20 mouse cellular contexts compared by ENCODE assay signal in genomic region chr15:62139859-62140258, GRCm38 (mm10).
A peak's percentile ranks its signal among the peaks of the same experiment; 100 is the strongest.
DNase-seq lines count a peak whose midpoint lies in the region; ATAC-seq and TF ChIP-seq lines count a peak whose summit lies in the region.
"Had no signal": no experiment of that assay in that cellular context is flagged by ENCODE, and none has a peak within 500 bp of the region (broad histone marks: within the 10 kb centered on the region; RNA-seq: fewer than 3 reads in every experiment).

No protein-coding gene starts in this region.

- H3K27me3 ChIP-seq in kidney, embryonic 16.5 days (ENCODE audit: insufficient read depth, low read length): no peaks in the 10 kb centered on the region
- no peaks in the 10 kb centered on the region for H3K27me3 ChIP-seq in C2C12 (ENCODE audit: control insufficient read depth, insufficient read depth, insufficient read length)
- H3K27me3 ChIP-seq in cerebellum, adult 2 months (ENCODE audit: control insufficient read depth, insufficient read depth, low read length): no peaks in the 10 kb centered on the region
- H3K27me3 ChIP-seq: embryonic facial prominence, embryonic 13.5 days; forebrain, embryonic 15.5 days; hindbrain, embryonic 15.5 days; liver, embryonic 13.5 days; lung, embryonic 15.5 days; megakaryocyte, embryonic 14.5 days had no signal

- H3K36me3 ChIP-seq in kidney, embryonic 16.5 days (ENCODE audit: insufficient read depth, low read length): no peaks in the 10 kb centered on the region
- H3K36me3 ChIP-seq in C2C12 (ENCODE audit: control insufficient read depth, insufficient read depth): peaks cover 52% of the 10 kb centered on the region
- H3K36me3 ChIP-seq: embryonic facial prominence, embryonic 13.5 days; forebrain, embryonic 15.5 days; hindbrain, embryonic 15.5 days; liver, embryonic 13.5 days; lung, embryonic 15.5 days had no signal

- peak; percentile 30 for DNase-seq in gastrocnemius, postnatal 14 days
- no peak for DNase-seq in gastrocnemius, postnatal 25 days
- DNase-seq in kidney, adult 8-10 months: no peak
- DNase-seq in spleen, postnatal 4 days (ENCODE audit: low spot score in 2 of 2): no peak
- DNase-seq in cerebellum, adult 2 months: no peak
- DNase-seq: cerebellum, adult 11-12 months; cerebellum, postnatal 25 days; liver, embryonic 13.5 days; thymus, adult 2 months; thymus, postnatal 4 days had no signal

- H3K9ac ChIP-seq in kidney, embryonic 16.5 days (replicated peaks; ENCODE audit: low read length): no peak overlapping the region
- H3K9ac ChIP-seq: embryonic facial prominence, embryonic 13.5 days; forebrain, embryonic 15.5 days; hindbrain, embryonic 15.5 days; lung, embryonic 15.5 days had no signal

- peaks cover 95% of the 10 kb centered on the region for H3K79me3 ChIP-seq in C2C12 (ENCODE audit: low read depth)

- no peak overlapping the region for H3K4me3 ChIP-seq in kidney, embryonic 16.5 days (ENCODE audit: low read length)
- H3K4me3 ChIP-seq in C2C12 (ENCODE audit: insufficient read depth, poor library complexity, severe bottlenecking): no peak overlapping the region
- H3K4me3 ChIP-seq in embryonic fibroblast, embryonic 13.5 days (ENCODE audit: insufficient read depth, low read length): no peak overlapping the region
- no peak overlapping the region for H3K4me3 ChIP-seq in cerebellum, adult 2 months (replicated peaks; ENCODE audit: insufficient read depth, low read depth, low read length)
- H3K4me3 ChIP-seq: embryonic facial prominence, embryonic 13.5 days; forebrain, embryonic 15.5 days; hindbrain, embryonic 15.5 days; liver, embryonic 13.5 days; lung, embryonic 15.5 days had no signal

- peaks cover 23% of the 10 kb centered on the region for H3K4me1 ChIP-seq in kidney, embryonic 16.5 days (ENCODE audit: insufficient read depth, low read length)
- H3K4me1 ChIP-seq in embryonic fibroblast, embryonic 13.5 days (ENCODE audit: control insufficient read depth, insufficient read depth, low read length): peaks cover 27% of the 10 kb centered on the region
- no peaks in the 10 kb centered on the region for H3K4me1 ChIP-seq in cerebellum, adult 2 months (ENCODE audit: control insufficient read depth, insufficient read depth, low read length)

- ATAC-seq in kidney, embryonic 16.5 days (ENCODE audit: low FRiP score, low TSS enrichment): no peak
- ATAC-seq: forebrain, embryonic 15.5 days; midbrain, embryonic 16.5 days had no signal

- 0 out of 2 replicates have a peak overlapping the region, but pooled peaks have one; percentile 5 for H3K27ac ChIP-seq in kidney, embryonic 16.5 days (ENCODE audit: low read length)
- peak overlapping the region; percentile 41; the same call in 1 of the 2 replicates for H3K27ac ChIP-seq in embryonic fibroblast, embryonic 13.5 days (ENCODE audit: insufficient read depth, low read length)
- no peak overlapping the region for H3K27ac ChIP-seq in cerebellum, adult 2 months (ENCODE audit: insufficient read depth, low read length)
- H3K27ac ChIP-seq: embryonic facial prominence, embryonic 13.5 days; forebrain, embryonic 15.5 days; hindbrain, embryonic 15.5 days; lung, embryonic 15.5 days; stomach, postnatal 0 days had no signal

- 53% methylated on average over 4 of the region's 4 CpGs for WGBS in kidney, embryonic 16.5 days
- WGBS in cerebellum, adult 2 months: 76% methylated on average over 4 of the region's 4 CpGs

- TF ChIP-seq POLR2A in embryonic fibroblast, embryonic 13.5 days (IDR thresholded peaks at IDR 0.05; ENCODE audit: low read depth, low read length): no peak
- no peak for TF ChIP-seq POLR2A in cerebellum, adult 2 months (IDR thresholded peaks at IDR 0.05; ENCODE audit: borderline replicate concordance, insufficient read depth, low read length)

- H3K4me2 ChIP-seq in kidney, embryonic 16.5 days (replicated peaks; ENCODE audit: low read depth, low read length): no peak overlapping the region
- H3K4me2 ChIP-seq: embryonic facial prominence, embryonic 13.5 days; forebrain, embryonic 15.5 days; hindbrain, embryonic 15.5 days; liver, embryonic 13.5 days; lung, embryonic 15.5 days had no signal

- intact Hi-C loops in gastrocnemius, postnatal 14 days (cut with DNase I; ENCODE audit: low total_unique reads): loop anchor here (10.0 kb wide), 1 partner anchor 95 kb away; no protein-coding TSS in a partner anchor

- H3ac ChIP-seq in C2C12 (ENCODE audit: control insufficient read depth, insufficient read length, low read depth): no peak overlapping the region

- no peak for TF ChIP-seq CTCF in C2C12 (IDR thresholded peaks at IDR 0.05; ENCODE audit: control insufficient read depth, insufficient read depth, insufficient read length)
- TF ChIP-seq CTCF in embryonic fibroblast, embryonic 13.5 days (IDR thresholded peaks at IDR 0.05; ENCODE audit: borderline replicate concordance, insufficient read depth, low read length): no peak
- no peak for TF ChIP-seq CTCF in cerebellum, adult 2 months (IDR thresholded peaks at IDR 0.05; ENCODE audit: borderline replicate concordance, insufficient read depth, low read depth, low read length)

- H3K9me3 ChIP-seq in kidney, embryonic 16.5 days (ENCODE audit: low read length): no peaks in the 10 kb centered on the region
- H3K9me3 ChIP-seq: embryonic facial prominence, embryonic 13.5 days; forebrain, embryonic 15.5 days; hindbrain, embryonic 15.5 days; liver, embryonic 13.5 days; lung, embryonic 15.5 days; megakaryocyte, embryonic 14.5 days had no signal

- peaks cover 100% of the 10 kb centered on the region for H3K79me2 ChIP-seq in C2C12 (ENCODE audit: control insufficient read depth, insufficient read depth)

TF ChIP-seq in C2C12, 6 proteins besides CTCF, POLR2A, EP300 and RAD21:
- TF ChIP-seq MAX (IDR thresholded peaks at IDR 0.05) (no peak), MYOD1 (IDR thresholded peaks at IDR 0.05; ENCODE audit: control insufficient read depth, insufficient read length, low read depth) (peak; percentile 72)
